Mouse (Mus musculus): ENCODE results near the gene Itpr3.

DNA sequence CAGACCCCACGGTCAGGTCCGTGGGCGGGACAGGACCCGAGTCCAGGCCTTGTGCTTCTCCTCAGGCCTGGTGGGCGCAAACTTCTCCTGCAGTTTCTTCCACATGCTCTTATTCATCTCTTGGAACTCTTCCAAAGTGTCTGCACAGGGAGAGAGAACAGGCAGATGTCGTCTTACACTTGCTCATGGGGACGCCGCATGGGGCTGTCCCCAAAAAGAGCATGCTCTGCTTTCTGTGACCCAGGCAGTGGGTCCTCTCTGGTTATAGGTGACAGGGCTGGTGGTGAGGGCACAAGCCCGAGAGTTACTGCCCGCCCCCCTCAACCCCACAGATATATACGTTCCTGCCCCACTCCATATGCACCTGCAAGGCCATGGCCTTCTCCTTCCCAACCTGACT lies 65.6 kb downstream of the Itpr3 start:
- TF ChIP-seq GATA1 (IDR thresholded peaks at IDR 0.05; ENCODE audit: borderline replicate concordance, low read length) = no peak
- TF ChIP-seq FLI1 (IDR thresholded peaks at IDR 0.05; ENCODE audit: low read length) = no peak
